Mouse (Mus musculus) olfactory bulb, adult 2 months (tissue): ENCODE results near the gene Zfp978.
"Not testable (repeated sequence)": the region's sequence is repeated elsewhere in the genome, so short reads cannot be mapped to it uniquely, and the experiment has no call there.

Source experiments
- CTCF ChIP-seq: fragments of 200-500 bp; IDR thresholded peaks from 2 replicates; pipeline ENCODE4 v1.5.1; 2012; ENCODE audit warnings: low read depth, mild to moderate bottlenecking, low read length, moderate library complexity; ENCODE audit not compliant: insufficient read depth
- POLR2A ChIP-seq: fragments of 200-500 bp; IDR thresholded peaks from 2 replicates; pipeline ENCODE4 v1.6.1; 2012; ENCODE audit warnings: mild to moderate bottlenecking, low read depth, low read length, moderate library complexity; ENCODE audit not compliant: insufficient read depth

- not testable (repeated sequence) for TF ChIP-seq CTCF, POLR2A
These were observed 70.8 kb downstream of the Zfp978 start for GRCm38 (mm10) chr4:147431696-147432442.
